Mouse (Mus musculus) heart, embryonic 15.5 days (tissue): Measurements from ENCODE around the gene Phf3. TPM values are rescaled to one million over a fixed set of nuclear protein-coding genes. Genes with fewer than 3 reads are reported as not detected.
A peak's percentile ranks its signal among the peaks of the same experiment; 100 is the strongest.
"Not testable (repeated sequence)": the region's sequence is repeated elsewhere in the genome, so short reads cannot be mapped to it uniquely, and the experiment has no call there.

ENCODE experiments used
- ATAC-seq: fragments of 200-750 bp; cut with Nextera tagmentation; replicated peaks from 2 replicates; pipeline ENCODE4 v1.8.0; 2017; ENCODE audit warnings: low read depth, moderate TSS enrichment; ENCODE audit not compliant: insufficient number of reproducible peaks, insufficient read depth, low FRiP score
- H3K27ac ChIP-seq: fragments of 300-500 bp; sonication (generic); 2 replicates; pipeline ENCODE4 v1.5.1; 2015; ENCODE audit warnings: mild to moderate bottlenecking, inconsistent platforms
- H3K27me3 ChIP-seq: fragments of 300-500 bp; sonication (generic); 2 replicates; pipeline ENCODE4 v1.6.1; 2015; ENCODE audit warnings: inconsistent platforms
- H3K36me3 ChIP-seq: fragments of 300-500 bp; sonication (generic); 2 replicates; pipeline ENCODE4 v1.6.1; 2015; ENCODE audit warnings: mild to moderate bottlenecking, inconsistent platforms
- H3K4me1 ChIP-seq: fragments of 300-500 bp; sonication (generic); replicated peaks from 2 replicates; pipeline ENCODE4 v1.6.1; 2015; ENCODE audit warnings: inconsistent platforms
- H3K4me2 ChIP-seq: fragments of 300-500 bp; sonication (generic); 2 replicates; pipeline ENCODE4 v1.6.1; 2015; ENCODE audit warnings: inconsistent platforms, mild to moderate bottlenecking, moderate library complexity
- H3K4me3 ChIP-seq: fragments of 300-500 bp; sonication (generic); 2 replicates; pipeline ENCODE4 v1.5.1; 2015; ENCODE audit warnings: mild to moderate bottlenecking, inconsistent platforms
- H3K9ac ChIP-seq: fragments of 300-500 bp; sonication (generic); 2 replicates; pipeline ENCODE4 v1.6.1; 2015; ENCODE audit warnings: mild to moderate bottlenecking, inconsistent platforms
- H3K9me3 ChIP-seq: fragments of 300-500 bp; sonication (generic); replicated peaks from 2 replicates; pipeline ENCODE4 v1.6.1; 2016; ENCODE audit warnings: inconsistent platforms
- WGBS: fragments of 180-500 bp; shearing (Covaris S2); methylation state at CpG from one replicate; pipeline ENCODE4 v1.1.7; 2015; ENCODE audit warnings: mixed read lengths; 5-methylcytosine and 5-hydroxymethylcytosine counted together
- polyA plus RNA-seq: library from polyadenylated mRNA; unstranded; fragments of >200 nt; fragmentation: Nextera tagmentation; extraction: Ambion mirVana; gene quantifications from 2 replicates; pipeline ENCODE4 v1.2.1, GENCODE M21; 2015

Phf3 gene
- polyA plus RNA-seq, result 25.2 and 27.6 TPM in 2 replicates

GRCm38 (mm10) chr1:30873541-30874260, at the start of gene Phf3:
TSS of gene Phf3 (minus strand) at chr1:30873921.
- no peaks in the 10 kb centered on the region for H3K27me3 ChIP-seq
- peak within 1 kb of the TSS; percentile 99 for H3K27ac ChIP-seq
- H3K4me3 ChIP-seq, result peak within 1 kb of the TSS; percentile 89
- H3K9me3 ChIP-seq, result no peaks in the 10 kb centered on the region
- no peaks in the 10 kb centered on the region for H3K36me3 ChIP-seq
- peak within 1 kb of the TSS; percentile 94 for H3K9ac ChIP-seq
- under 1% methylated on average over 65 of the region's 85 CpGs for WGBS
- H3K4me1 ChIP-seq, result peaks cover 15% of the 10 kb centered on the region
- peak within 1 kb of the TSS; percentile 67 for H3K4me2 ChIP-seq
- peak; percentile 93 for ATAC-seq

DNA sequence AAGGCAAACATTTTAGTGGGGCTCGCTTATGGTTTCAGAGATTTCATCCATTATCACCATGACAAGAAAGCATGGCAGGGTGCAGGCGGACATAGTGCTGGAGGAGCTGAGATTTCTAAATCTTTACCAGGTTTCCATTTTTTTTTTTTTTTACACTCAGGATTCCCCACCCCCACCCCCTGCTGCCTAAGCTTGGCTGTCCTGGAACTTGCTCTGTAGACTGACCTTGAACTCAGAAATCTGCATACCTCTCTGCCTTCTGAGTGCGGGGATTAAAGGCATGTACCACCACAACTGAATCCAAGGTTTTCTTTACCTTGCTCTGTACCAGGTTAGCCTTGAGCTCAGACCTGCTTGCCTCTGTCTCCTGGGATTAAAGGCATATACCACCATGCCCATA, 48.5 kb upstream of the Phf3 start:
- 84% methylated on average over 3 of the region's 3 CpGs for WGBS
- Histone ChIP-seq H3K9me3 (peaks cover 8% of the 10 kb centered on the region), H3K27ac (no peak overlapping the region), H3K4me2 (no peak overlapping the region), H3K4me1 (no peaks in the 10 kb centered on the region), H3K4me3 (no peak overlapping the region), H3K36me3 (no peaks in the 10 kb centered on the region), H3K9ac (no peak overlapping the region), H3K27me3 (no peaks in the 10 kb centered on the region)
- ATAC-seq, result no peak

- Histone ChIP-seq H3K36me3 (no peaks in the 10 kb centered on the region), H3K27ac (no peak overlapping the region), H3K9ac (no peak overlapping the region), H3K9me3 (peaks cover 8% of the 10 kb centered on the region), H3K4me2 (no peak overlapping the region), H3K4me3 (no peak overlapping the region), H3K4me1 (no peaks in the 10 kb centered on the region), H3K27me3 (no peaks in the 10 kb centered on the region)
- no peak for ATAC-seq
Measured at GRCm38 (mm10) chr1:30921252-30921651, 47.5 kb upstream of the Phf3 start.

- Histone ChIP-seq H3K36me3 (no peaks in the 10 kb centered on the region), H3K9ac (no peak overlapping the region), H3K4me3 (no peak overlapping the region), H3K9me3 (peaks cover 8% of the 10 kb centered on the region), H3K27ac (no peak overlapping the region), H3K4me1 (no peaks in the 10 kb centered on the region), H3K4me2 (no peak overlapping the region), H3K27me3 (no peaks in the 10 kb centered on the region)
- 93% methylated on average over 1 of the region's 1 CpGs for WGBS
- ATAC-seq, result no peak
Measured at GRCm38 (mm10) chr1:30920620-30921177, 47.0 kb upstream of the Phf3 start.

DNA sequence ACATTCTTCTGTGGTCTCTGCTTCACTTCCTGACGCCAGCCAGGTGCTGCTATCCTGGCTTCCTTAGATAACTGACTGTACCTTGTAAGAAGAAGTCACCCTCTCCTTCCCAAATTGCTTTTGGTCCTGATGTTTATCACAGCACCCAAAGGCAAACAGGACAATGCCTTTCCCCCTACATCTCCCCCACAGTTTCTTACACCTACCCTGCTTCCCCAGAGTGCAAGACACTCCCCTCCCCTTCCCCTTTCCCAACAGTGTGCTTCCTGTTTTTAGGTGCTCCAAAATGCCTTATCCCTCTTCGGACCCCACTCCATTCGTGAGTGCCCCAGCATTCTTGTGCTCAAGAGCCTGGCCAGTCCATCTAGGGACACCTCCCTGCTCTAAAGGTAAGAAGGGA, 36.5 kb upstream of the Phf3 start:
- Histone ChIP-seq H3K9ac (no peak overlapping the region), H3K27me3 (no peaks in the 10 kb centered on the region), H3K27ac (no peak overlapping the region), H3K4me1 (no peaks in the 10 kb centered on the region), H3K36me3 (no peaks in the 10 kb centered on the region), H3K4me2 (no peak overlapping the region), H3K9me3 (no peaks in the 10 kb centered on the region), H3K4me3 (no peak overlapping the region)
- WGBS, result 49% methylated on average over 3 of the region's 3 CpGs
- no peak for ATAC-seq

- H3K36me3 ChIP-seq, result no peaks in the 10 kb centered on the region
- no peaks in the 10 kb centered on the region for H3K4me1 ChIP-seq
- no peaks in the 10 kb centered on the region for H3K27me3 ChIP-seq
- H3K4me2 ChIP-seq, result no peak overlapping the region
- WGBS, result 41% methylated on average over 4 of the region's 4 CpGs
- no peak overlapping the region for H3K27ac ChIP-seq
- no peak for ATAC-seq
- no peaks in the 10 kb centered on the region for H3K9me3 ChIP-seq
- H3K9ac ChIP-seq, result no peak overlapping the region
- H3K4me3 ChIP-seq, result no peak overlapping the region
Measured at GRCm38 (mm10) chr1:30908797-30909196, 35.1 kb upstream of the Phf3 start.

- WGBS, result 73% methylated on average over 3 of the region's 3 CpGs
- Histone ChIP-seq H3K4me2 (no peak overlapping the region), H3K9me3 (no peaks in the 10 kb centered on the region)
Measured at GRCm38 (mm10) chr1:30903480-30904218, 29.9 kb upstream of the Phf3 start.

GRCm38 (mm10) chr1:30898691-30899090, 25.0 kb upstream of the Phf3 start:
- H3K27me3 ChIP-seq, result no peaks in the 10 kb centered on the region
- no peak overlapping the region for H3K9ac ChIP-seq
- H3K4me1 ChIP-seq, result no peaks in the 10 kb centered on the region
- no peaks in the 10 kb centered on the region for H3K9me3 ChIP-seq
- WGBS, result 61% methylated on average over 2 of the region's 2 CpGs
- H3K4me2 ChIP-seq, result no peak overlapping the region
- ATAC-seq, result no peak
- H3K4me3 ChIP-seq, result no peak overlapping the region
- no peaks in the 10 kb centered on the region for H3K36me3 ChIP-seq
- H3K27ac ChIP-seq, result no peak overlapping the region

More at GRCm38 (mm10) chr1:30903480-30904218, 29.9 kb upstream of the Phf3 start:
- Histone ChIP-seq H3K4me3 (no peak overlapping the region), H3K9ac (no peak overlapping the region), H3K27ac (no peak overlapping the region), H3K36me3 (no peaks in the 10 kb centered on the region), H3K27me3 (no peaks in the 10 kb centered on the region), H3K4me1 (no peaks in the 10 kb centered on the region)
- ATAC-seq, result no peak

DNA sequence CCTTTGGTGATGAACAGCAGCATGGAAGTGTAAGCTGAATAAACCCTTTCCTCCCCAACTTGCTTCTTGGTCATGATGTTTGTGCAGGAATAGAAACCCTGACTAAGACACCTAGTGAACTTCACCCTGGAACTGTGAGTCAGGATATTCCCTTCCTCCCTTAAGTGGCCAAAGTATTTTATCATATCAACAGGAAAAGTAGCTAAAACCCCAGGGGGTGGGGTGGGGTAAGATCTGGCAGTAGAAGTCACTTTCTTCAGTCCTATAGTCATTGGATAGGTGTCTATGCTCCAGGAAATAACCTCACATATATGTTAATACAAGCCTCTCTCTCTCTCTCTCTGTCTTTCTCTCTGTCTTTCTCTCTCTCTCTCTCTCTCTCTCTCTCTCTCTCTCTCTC, 21.6 kb upstream of the Phf3 start:
- H3K9me3 ChIP-seq, ATAC-seq, H3K4me1 ChIP-seq, H3K4me2 ChIP-seq, H3K9ac ChIP-seq, H3K36me3 ChIP-seq, H3K27ac ChIP-seq, H3K27me3 ChIP-seq, H3K4me3 ChIP-seq: not testable (repeated sequence)

- not testable (repeated sequence) for ATAC-seq, H3K27me3 ChIP-seq, H3K9ac ChIP-seq, H3K4me1 ChIP-seq, H3K4me2 ChIP-seq, H3K9me3 ChIP-seq, H3K36me3 ChIP-seq, H3K4me3 ChIP-seq, H3K27ac ChIP-seq
- 95% methylated on average over 1 of the region's 1 CpGs for WGBS
Measured at GRCm38 (mm10) chr1:30883806-30884205, 10.1 kb upstream of the Phf3 start.

DNA sequence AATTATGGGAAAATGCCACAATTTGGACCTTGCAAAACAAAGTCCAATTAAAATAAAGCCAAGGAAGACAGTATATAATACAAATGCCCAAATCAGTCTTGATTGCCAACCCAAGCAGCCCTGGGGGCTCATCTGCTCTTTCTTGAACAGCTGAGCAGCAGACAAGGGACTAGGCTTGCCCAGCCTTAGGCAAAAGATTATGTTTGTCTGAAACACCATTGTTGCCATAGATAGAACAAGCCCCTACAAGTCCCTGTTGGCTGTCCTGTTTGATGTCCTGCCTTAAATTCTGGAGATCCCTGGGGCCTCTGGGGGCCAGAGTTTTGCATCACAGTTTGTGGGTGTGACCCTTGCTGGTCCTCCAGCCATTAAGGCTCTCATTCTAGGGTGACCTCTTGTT, 2.0 kb upstream of the Phf3 start:
- peaks cover 10% of the 10 kb centered on the region for H3K4me1 ChIP-seq
- H3K9ac ChIP-seq, result no peak overlapping the region
- H3K4me3 ChIP-seq, result no peak overlapping the region
- no peaks in the 10 kb centered on the region for H3K27me3 ChIP-seq
- H3K4me2 ChIP-seq, result no peak overlapping the region
- H3K27ac ChIP-seq, result no peak overlapping the region
- ATAC-seq, result no peak
- H3K36me3 ChIP-seq, result no peaks in the 10 kb centered on the region
- H3K9me3 ChIP-seq, result no peaks in the 10 kb centered on the region
